Mouse (Mus musculus) liver, embryonic 14.5 days (tissue): ENCODE measurements at regions not wholly inside any gene's neighbourhood (a gene's known extent, or its start where the extent isn't known, plus 50 kb on each side); places are given as distances from the start of the nearest gene placed in this dataset.

Experiments
- ATAC-seq: fragments of 200-750 bp; cut with Nextera tagmentation; 2 replicates; pipeline ENCODE4 v1.8.0; 2017; ENCODE audit warnings: moderate number of reproducible peaks, mild to moderate bottlenecking, moderate library complexity; ENCODE audit not compliant: insufficient read depth
- DNase-seq, 3 experiments: peaks; one replicate each; pipeline ENCODE4 v3.0.0-alpha.2; 2012 to 2013; ENCODE audit warnings: low read depth in 3 of 3, low spot score in 3 of 3
- H3K27ac ChIP-seq: fragments of 300-500 bp; sonication (generic); 2 replicates; pipeline ENCODE4 v1.5.1; 2014; ENCODE audit warnings: moderate library complexity, mild to moderate bottlenecking, control low read depth, inconsistent platforms
- H3K27me3 ChIP-seq: fragments of 300-500 bp; sonication (generic); 2 replicates; pipeline ENCODE4 v1.6.1; 2014; ENCODE audit warnings: mild to moderate bottlenecking, low read length, moderate library complexity; ENCODE audit not compliant: control insufficient read depth, insufficient read depth
- H3K36me3 ChIP-seq: fragments of 300-500 bp; sonication (generic); replicated peaks from 2 replicates; pipeline ENCODE4 v1.6.1; 2014; ENCODE audit warnings: low read depth; ENCODE audit not compliant: control insufficient read depth, insufficient read depth
- H3K4me1 ChIP-seq, 2 experiments: fragments of 200-500 bp in 1 of 2; fragments of 300-500 bp in 1 of 2; sonication (generic) in 1 of 2; replicated peaks; 2 replicates each; pipeline ENCODE4 v1.6.1; 2012 to 2014; ENCODE audit warnings: antibody characterized with exemption in 1 of 2, inconsistent platforms in 1 of 2, low read length in 1 of 2; ENCODE audit not compliant: control insufficient read depth in 2 of 2, insufficient read depth in 2 of 2
- H3K4me2 ChIP-seq: fragments of 300-500 bp; sonication (generic); 2 replicates; pipeline ENCODE4 v1.6.1; 2014; ENCODE audit warnings: low read depth, mild to moderate bottlenecking, control low read depth, moderate library complexity
- H3K4me3 ChIP-seq, 2 experiments: fragments of 200-500 bp in 1 of 2; fragments of 300-500 bp in 1 of 2; sonication (generic) in 1 of 2; 2 replicates each; pipeline ENCODE4 v1.5.1; 2012 to 2014; ENCODE audit warnings: low read depth in 2 of 2, low read length in 2 of 2, mild to moderate bottlenecking in 2 of 2, control low read depth in 1 of 2, inconsistent platforms in 1 of 2, moderate library complexity in 1 of 2; ENCODE audit not compliant: insufficient read depth in 1 of 2
- H3K9ac ChIP-seq: fragments of 300-500 bp; sonication (generic); replicated peaks from 2 replicates; pipeline ENCODE4 v1.6.1; 2014; ENCODE audit warnings: mild to moderate bottlenecking, control low read depth, moderate library complexity
- H3K9me3 ChIP-seq: fragments of 300-500 bp; sonication (generic); 2 replicates; pipeline ENCODE4 v1.6.1; 2016; ENCODE audit warnings: low read length, mixed read lengths; ENCODE audit not compliant: control insufficient read depth
- CTCF ChIP-seq: IDR thresholded peaks from 2 replicates; pipeline ENCODE4 v1.5.1; 2016; ENCODE audit warnings: antibody characterized with exemption, low read depth, control low read depth
- EP300 ChIP-seq: IDR thresholded peaks from 2 replicates; pipeline ENCODE4 v1.6.1; 2016; ENCODE audit warnings: antibody characterized with exemption, low read depth
- WGBS: fragments of 180-500 bp; shearing (Covaris S2); extraction: QIAGEN DNeasy Blood & Tissue Kit; methylation state at CpG from one replicate; pipeline ENCODE4 v1.1.7; 2014; ENCODE audit not compliant: insufficient replicate concordance; 5-methylcytosine and 5-hydroxymethylcytosine counted together

- Histone ChIP-seq H3K36me3 (no peaks in the 10 kb centered on the region), H3K27ac (no peak overlapping the region), H3K9ac (no peak overlapping the region), H3K4me3 (no peak overlapping the region), H3K9me3 (no peaks in the 10 kb centered on the region), H3K4me2 (no peak overlapping the region), H3K27me3 (no peaks in the 10 kb centered on the region), H3K4me1 (no peaks in the 10 kb centered on the region)
- no peak for DNase-seq
- 48% methylated on average over 14 of the region's 14 CpGs for WGBS
- ATAC-seq: no peak
- no peak for TF ChIP-seq EP300
- TF ChIP-seq CTCF: no peak
Measured at GRCm38 (mm10) chr14:24606444-24607173, 119.7 kb downstream of the Rps24 start.

- DNase-seq: no peak
- WGBS: 62% methylated on average over 1 of the region's 1 CpGs
- TF ChIP-seq EP300 (no peak), CTCF (no peak)
- Histone ChIP-seq H3K36me3 (no peaks in the 10 kb centered on the region), H3K9ac (no peak overlapping the region), H3K9me3 (no peaks in the 10 kb centered on the region), H3K4me1 (no peaks in the 10 kb centered on the region), H3K4me3 (no peak overlapping the region), H3K4me2 (no peak overlapping the region), H3K27me3 (no peaks in the 10 kb centered on the region), H3K27ac (no peak overlapping the region)
- no peak for ATAC-seq
Measured at GRCm38 (mm10) chr14:24608356-24608755, 121.4 kb downstream of the Rps24 start.

- ATAC-seq (no peak), DNase-seq (no peak)
- no peak for TF ChIP-seq EP300
- TF ChIP-seq CTCF: no peak
- Histone ChIP-seq H3K4me2 (no peak overlapping the region), H3K36me3 (no peaks in the 10 kb centered on the region), H3K9ac (no peak overlapping the region), H3K9me3 (no peaks in the 10 kb centered on the region), H3K27ac (no peak overlapping the region), H3K4me3 (no peak overlapping the region), H3K27me3 (no peaks in the 10 kb centered on the region), H3K4me1 (no peaks in the 10 kb centered on the region)
- WGBS: 43% methylated on average over 4 of the region's 4 CpGs
Measured at GRCm38 (mm10) chr14:24612254-24612995, 125.5 kb downstream of the Rps24 start.

GRCm38 (mm10) chr14:24615776-24616175 is 128.9 kb downstream of the Rps24 start:
- no peak overlapping the region for H3K4me2 ChIP-seq
- no peaks in the 10 kb centered on the region for H3K36me3 ChIP-seq
- TF ChIP-seq EP300: no peak
- no peak for TF ChIP-seq CTCF
- H3K4me3 ChIP-seq: no peak overlapping the region
- H3K4me1 ChIP-seq: no peaks in the 10 kb centered on the region
- DNase-seq: no peak
- no peak overlapping the region for H3K27ac ChIP-seq
- ATAC-seq: no peak
- H3K9me3 ChIP-seq: no peaks in the 10 kb centered on the region
- no peak overlapping the region for H3K9ac ChIP-seq
- WGBS: 66% methylated on average over 3 of the region's 3 CpGs
- no peaks in the 10 kb centered on the region for H3K27me3 ChIP-seq

GRCm38 (mm10) chr14:24616306-24617125 is 129.6 kb downstream of the Rps24 start:
- no peaks in the 10 kb centered on the region for H3K9me3 ChIP-seq
- TF ChIP-seq CTCF (no peak), EP300 (no peak)
- WGBS: 52% methylated on average over 10 of the region's 10 CpGs
- no peak overlapping the region for H3K4me2 ChIP-seq
- H3K9ac ChIP-seq: no peak overlapping the region
- DNase-seq: no peak
- ATAC-seq: no peak
- H3K4me3 ChIP-seq: no peak overlapping the region
- H3K4me1 ChIP-seq: no peaks in the 10 kb centered on the region
- H3K36me3 ChIP-seq: no peaks in the 10 kb centered on the region
- H3K27me3 ChIP-seq: no peaks in the 10 kb centered on the region
- no peak overlapping the region for H3K27ac ChIP-seq
